Mouse (Mus musculus) frontal cortex, adult (tissue): ENCODE data around the gene Cdrt4.

Source experiments
- ATAC-seq: cut with Nextera tagmentation; 2 replicates; pipeline ENCODE4 v1.9.2; 2017; ENCODE audit warnings: mild to moderate bottlenecking, moderate library complexity, mixed read lengths; ENCODE audit not compliant: low TSS enrichment

Cdrt4 gene

DNA sequence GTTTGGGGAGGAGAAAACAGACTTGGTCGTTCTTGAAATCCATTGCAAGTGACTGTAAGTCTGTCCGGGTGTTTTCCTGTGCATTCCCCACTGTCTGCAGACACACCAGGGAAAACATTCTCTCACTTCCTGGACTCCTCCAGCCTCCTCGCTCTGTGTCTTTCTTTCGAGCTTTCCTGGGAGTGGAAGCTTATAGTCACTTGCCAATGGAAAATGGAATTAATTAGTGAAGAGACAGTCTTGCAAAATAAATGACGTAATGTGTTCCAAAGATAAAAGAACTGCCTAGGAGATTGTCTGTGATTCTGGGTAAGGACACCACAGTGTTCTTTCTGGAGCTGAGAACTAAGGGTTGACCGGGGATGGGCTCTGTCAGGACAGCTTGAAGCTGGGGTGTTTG is 7.5 kb upstream of the Cdrt4 start:
- ATAC-seq, result no peak

- no peak for ATAC-seq
Measured at GRCm38 (mm10) chr11:62945514-62945913, 5.5 kb upstream of the Cdrt4 start.

DNA sequence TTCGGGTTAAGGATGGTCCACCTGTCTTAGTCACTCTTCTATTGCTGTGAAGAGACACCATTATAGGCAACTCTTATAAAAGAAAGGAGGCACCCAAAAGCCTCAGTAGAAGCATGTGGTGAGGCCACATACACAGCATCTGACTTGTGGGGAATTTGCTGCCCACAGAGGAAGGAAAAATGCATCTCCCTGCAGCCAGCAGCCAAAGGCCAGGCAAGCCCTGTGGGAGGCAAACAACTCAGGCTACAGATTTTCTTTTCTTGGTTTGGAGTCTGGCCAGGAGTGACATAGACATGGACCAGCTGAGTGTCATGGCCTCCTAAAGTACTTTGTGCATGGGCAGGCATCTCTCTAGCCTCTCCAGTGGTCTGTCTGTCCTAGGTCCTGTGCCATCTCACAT is 1.4 kb upstream of the Cdrt4 start:
- no peak for ATAC-seq

DNA sequence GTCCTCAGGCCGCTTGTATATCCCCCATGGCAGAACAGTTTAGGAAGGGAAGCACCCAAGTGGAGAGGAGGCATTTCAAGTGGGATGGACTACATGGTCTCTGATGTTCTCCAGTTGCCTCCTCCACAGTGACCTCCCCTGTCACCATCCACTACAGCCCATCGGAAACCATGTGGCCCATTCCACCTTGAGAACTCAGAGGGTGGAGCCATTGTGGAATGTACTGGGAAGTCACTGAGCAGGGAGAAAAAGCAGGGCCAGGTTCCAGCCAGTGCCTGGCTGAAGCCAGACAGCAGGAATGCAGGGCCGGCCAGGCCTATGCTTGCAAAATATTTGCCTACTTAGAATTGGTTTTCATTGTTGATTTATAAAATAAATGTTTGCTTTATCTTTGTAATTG is 3.8 kb downstream of the Cdrt4 start:
- ATAC-seq, result no peak

DNA sequence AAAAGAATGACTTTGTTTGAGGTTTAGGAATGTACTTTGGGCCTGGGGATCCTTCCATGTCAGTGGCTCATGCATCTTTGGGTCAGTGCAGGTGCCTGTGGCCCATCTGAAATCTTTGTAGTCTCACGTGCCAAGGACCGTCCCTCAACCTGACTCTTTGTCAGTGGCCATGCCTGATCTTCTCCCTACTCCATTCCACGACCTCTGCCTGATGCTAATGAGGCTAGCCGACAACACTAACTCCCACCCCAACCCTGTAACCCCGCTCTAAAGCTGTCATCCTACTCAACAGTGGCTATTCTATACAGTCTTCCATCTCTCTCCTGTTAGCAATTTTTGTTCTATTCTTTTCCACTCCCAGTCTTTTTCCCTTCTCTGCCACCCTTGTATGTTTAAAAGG is 4.2 kb downstream of the Cdrt4 start:
- ATAC-seq, result no peak

- no peak for ATAC-seq
Measured at GRCm38 (mm10) chr11:62955776-62956175, 4.8 kb downstream of the Cdrt4 start.

GRCm38 (mm10) chr11:62957626-62958180 is 6.7 kb downstream of the Cdrt4 start:
- ATAC-seq, result no peak

- no peak for ATAC-seq
Measured at GRCm38 (mm10) chr11:62963292-62963691, 12.3 kb downstream of the Cdrt4 start.

- ATAC-seq, result no peak; the same call in 1 of the 2 replicates
Measured at GRCm38 (mm10) chr11:62966424-62966764, 15.4 kb downstream of the Cdrt4 start.

DNA sequence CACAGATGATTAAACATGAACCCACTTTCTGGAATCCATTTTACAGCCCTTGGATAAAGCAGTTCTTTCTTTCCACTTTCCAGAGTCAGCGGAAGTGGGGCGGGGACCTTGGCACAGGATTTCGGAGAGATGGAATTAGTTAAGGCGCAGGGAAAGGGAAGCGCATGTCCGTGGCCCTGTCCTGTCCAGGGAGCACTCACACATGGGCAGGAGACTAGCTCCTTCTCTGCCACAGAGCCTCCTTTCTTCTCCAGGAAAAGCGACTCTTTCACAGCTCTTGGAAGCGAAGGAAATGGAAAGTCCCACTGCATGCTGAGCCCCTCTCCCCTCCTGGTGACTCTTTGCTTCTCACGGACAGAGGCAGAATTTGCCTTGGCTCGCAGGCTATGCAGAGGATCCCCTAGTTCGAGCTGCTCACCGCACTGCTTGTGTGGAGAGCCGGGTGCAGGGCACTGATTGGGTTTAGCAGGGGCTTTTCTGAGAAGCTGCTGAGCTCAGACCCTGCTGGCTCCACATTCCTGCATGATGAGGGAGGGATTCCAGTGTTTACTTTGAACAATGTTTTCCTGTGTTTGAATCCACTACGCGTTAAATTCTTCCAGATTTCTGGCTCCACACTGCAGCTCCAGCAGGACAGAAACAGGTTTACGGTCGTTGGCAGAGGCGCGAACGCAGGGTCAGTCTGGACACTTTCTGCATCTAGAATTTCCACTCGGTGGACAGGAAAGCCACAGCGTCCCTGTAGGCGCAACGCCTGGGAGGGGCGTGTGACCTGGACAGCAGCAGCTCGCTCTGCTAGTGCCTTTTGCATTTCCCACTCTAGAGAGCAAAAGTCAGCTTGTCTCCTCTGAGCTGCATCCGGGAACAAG is 16.0 kb downstream of the Cdrt4 start:
- 0 out of 2 replicates have a peak, but pooled peaks have one; percentile 31 for ATAC-seq

DNA sequence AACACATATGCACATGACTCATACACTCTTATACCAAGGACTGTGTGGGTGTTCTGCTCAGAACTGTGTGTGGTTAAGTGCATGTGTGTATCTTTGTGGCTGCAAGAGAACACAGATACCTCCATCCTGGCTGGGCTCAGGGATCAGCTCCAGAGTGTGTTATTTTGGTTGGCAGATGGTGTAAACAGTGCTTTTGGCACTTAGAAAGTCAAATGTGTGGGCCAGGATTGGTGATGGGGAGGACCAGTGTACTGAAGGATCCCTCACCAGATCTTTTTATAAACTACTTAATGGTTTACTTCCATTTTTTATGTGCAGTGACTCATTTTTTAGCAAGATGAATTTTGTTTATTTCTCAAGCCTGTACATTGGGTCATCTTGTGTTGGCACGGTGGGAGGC is 26.2 kb downstream of the Cdrt4 start:
- ATAC-seq, result no peak

- no peak for ATAC-seq
Measured at GRCm38 (mm10) chr11:62978886-62979285, 27.9 kb downstream of the Cdrt4 start.

GRCm38 (mm10) chr11:62981729-62982128 is 30.7 kb downstream of the Cdrt4 start:
- no peak for ATAC-seq

GRCm38 (mm10) chr11:62983793-62984192 is 32.8 kb downstream of the Cdrt4 start:
- ATAC-seq, result no peak

DNA sequence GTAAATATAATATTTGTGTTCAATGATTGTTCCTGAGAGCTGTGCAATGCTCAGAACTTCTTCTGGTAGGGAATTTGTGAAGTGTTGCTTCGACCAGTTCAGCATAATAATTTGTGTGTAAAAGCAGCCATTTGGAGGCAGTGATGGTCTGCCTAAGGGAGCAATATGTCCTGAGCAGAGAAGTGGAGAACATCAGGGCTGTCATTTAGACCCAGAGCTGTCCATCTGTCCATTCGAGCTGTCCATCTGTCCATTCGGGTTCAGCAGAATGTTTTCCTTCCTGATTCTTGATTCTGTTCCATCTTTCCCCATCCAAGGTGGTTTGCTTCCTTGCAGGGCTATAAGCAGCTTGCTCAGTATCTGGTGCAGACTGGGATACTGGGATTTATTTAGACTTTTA is 33.4 kb downstream of the Cdrt4 start:
- no peak for ATAC-seq

DNA sequence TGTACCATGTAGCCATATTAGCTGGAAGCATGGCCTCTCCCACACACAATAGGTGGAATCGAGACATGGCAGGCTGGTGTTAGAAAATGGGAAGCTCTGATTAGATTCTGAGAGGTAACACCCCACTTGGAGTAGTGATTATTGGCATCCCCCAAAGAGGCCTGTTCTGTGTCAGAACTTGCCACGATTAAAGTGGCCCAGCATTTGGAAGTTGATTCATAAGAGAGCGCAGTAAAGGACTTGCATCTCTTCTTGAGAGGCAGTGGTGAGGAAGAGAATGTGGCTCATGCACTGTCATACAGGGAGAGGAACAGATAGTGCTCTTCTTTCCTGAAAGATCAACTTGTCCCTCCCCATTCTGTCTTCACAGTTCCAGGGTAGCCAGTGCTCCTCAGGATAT is 34.1 kb downstream of the Cdrt4 start:
- no peak for ATAC-seq

- no peak for ATAC-seq
Measured at GRCm38 (mm10) chr11:62986578-62986977, 35.6 kb downstream of the Cdrt4 start.

DNA sequence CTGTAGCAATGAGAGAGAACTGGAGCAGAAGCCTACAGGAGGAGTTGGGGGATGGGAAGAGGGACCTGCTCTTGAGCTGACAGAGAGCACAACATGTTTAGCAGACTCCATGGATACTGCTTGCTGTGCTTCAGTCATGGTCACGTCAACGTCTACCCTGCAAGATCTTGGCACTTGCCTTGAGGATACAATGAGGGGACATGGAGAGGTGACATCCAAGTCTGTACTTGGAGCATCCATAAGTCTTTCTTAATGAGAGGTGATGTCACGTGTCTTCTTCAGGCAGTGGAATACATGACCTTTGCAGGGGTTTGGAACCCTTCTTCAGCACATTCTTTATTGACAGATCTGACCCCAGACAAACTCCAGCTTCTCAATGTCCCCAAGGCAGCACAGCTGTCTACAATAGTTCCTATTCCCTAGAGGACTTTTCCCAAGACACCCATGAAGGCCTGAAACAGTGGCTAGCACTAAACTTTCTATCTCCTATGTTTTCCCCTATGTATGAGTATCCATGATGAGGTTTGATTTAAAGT is 39.2 kb downstream of the Cdrt4 start:
- ATAC-seq, result no peak

GRCm38 (mm10) chr11:62990811-62991210 is 39.8 kb downstream of the Cdrt4 start:
- no peak for ATAC-seq

DNA sequence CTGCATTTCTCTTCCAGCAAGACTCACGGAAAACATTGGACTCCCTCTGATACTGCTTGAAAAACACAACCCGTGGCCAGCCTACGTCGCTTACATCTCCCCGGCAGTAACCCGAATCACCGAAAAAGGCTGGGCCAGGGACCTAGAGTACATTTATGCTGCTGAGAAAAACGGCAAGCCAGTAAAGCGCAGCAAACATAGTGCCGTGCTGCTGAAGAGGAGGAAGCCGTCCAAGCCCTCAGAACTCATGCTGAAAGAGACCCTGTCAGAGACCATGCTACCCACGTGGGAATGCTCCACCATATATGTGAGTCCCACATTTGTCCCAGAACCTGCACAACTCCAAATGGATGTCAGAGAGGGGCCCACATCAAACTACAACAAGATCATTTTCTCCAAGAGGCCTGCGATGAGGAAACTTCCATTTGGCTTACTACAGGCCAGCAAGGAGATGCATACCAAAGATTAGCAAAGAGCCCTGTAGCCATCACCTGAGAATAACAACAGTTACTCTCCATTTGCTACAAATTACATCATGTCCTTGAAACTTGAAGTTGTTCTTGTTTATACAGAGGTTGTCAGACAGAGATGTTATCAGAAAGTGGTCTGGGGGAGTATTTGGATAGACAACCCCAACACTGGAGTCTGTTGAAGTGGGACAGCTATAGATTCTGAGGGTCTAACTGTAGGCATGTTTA is 41.7 kb downstream of the Cdrt4 start:
- no peak for ATAC-seq

GRCm38 (mm10) chr11:62995066-62995754 is 44.2 kb downstream of the Cdrt4 start:
- no peak for ATAC-seq
